Mouse (Mus musculus): ENCODE measurements around the gene Acyp1.
"Not testable (repeated sequence)": the region's sequence is repeated elsewhere in the genome, so short reads cannot be mapped to it uniquely, and the experiment has no call there.

The Acyp1 gene

GRCm38 (mm10) chr12:85284331-85284730, 3.9 kb downstream of the Acyp1 start:
- no peak for DNase-seq (ENCODE audit: low read depth, low spot score)

GRCm38 (mm10) chr12:85281756-85282155, 6.5 kb downstream of the Acyp1 start:
- not testable (repeated sequence) for DNase-seq (ENCODE audit: low read depth, low spot score)

GRCm38 (mm10) chr12:85280845-85281651, 7.2 kb downstream of the Acyp1 start:
- no peak for DNase-seq (ENCODE audit: low read depth, low spot score)

GRCm38 (mm10) chr12:85280105-85280844, 8.0 kb downstream of the Acyp1 start:
- DNase-seq (ENCODE audit: low read depth, low spot score), result peak; percentile 89

GRCm38 (mm10) chr12:85279396-85280080, 8.7 kb downstream of the Acyp1 start:
- DNase-seq (ENCODE audit: low read depth, low spot score), result no peak

GRCm38 (mm10) chr12:85278919-85279318, 9.3 kb downstream of the Acyp1 start:
- no peak for DNase-seq (ENCODE audit: low read depth, low spot score)

- no peak for DNase-seq (ENCODE audit: low read depth, low spot score)
These were observed 12.0 kb downstream of the Acyp1 start for GRCm38 (mm10) chr12:85276273-85276672.

GRCm38 (mm10) chr12:85273508-85273907, 14.7 kb downstream of the Acyp1 start:
- no peak for DNase-seq (ENCODE audit: low read depth, low spot score)

- no peak for DNase-seq (ENCODE audit: low read depth, low spot score)
These were observed 16.4 kb downstream of the Acyp1 start for GRCm38 (mm10) chr12:85271843-85272206.

- no peak for DNase-seq (ENCODE audit: low read depth, low spot score)
These were observed 17.0 kb downstream of the Acyp1 start for GRCm38 (mm10) chr12:85271132-85271842.

- DNase-seq (ENCODE audit: low read depth, low spot score), result peak; percentile 75
These were observed 17.9 kb downstream of the Acyp1 start, which contains the start of gene Mlh3 for GRCm38 (mm10) chr12:85270319-85270718. Mlh3 (minus strand) TSS chr12:85270599.

GRCm38 (mm10) chr12:85269821-85270220, 18.4 kb downstream of the Acyp1 start:
- DNase-seq (ENCODE audit: low read depth, low spot score), result no peak

GRCm38 (mm10) chr12:85266248-85266647, 22.0 kb downstream of the Acyp1 start:
- no peak for DNase-seq (ENCODE audit: low read depth, low spot score)

GRCm38 (mm10) chr12:85264940-85265339, 23.3 kb downstream of the Acyp1 start:
- DNase-seq (ENCODE audit: low read depth, low spot score), result no peak

- DNase-seq (ENCODE audit: low read depth, low spot score), result no peak
These were observed 23.7 kb downstream of the Acyp1 start for GRCm38 (mm10) chr12:85264531-85264930.

GRCm38 (mm10) chr12:85263190-85263589, 25.0 kb downstream of the Acyp1 start:
- DNase-seq (ENCODE audit: low read depth, low spot score), result no peak

- no peak for DNase-seq (ENCODE audit: low read depth, low spot score)
These were observed 25.7 kb downstream of the Acyp1 start for GRCm38 (mm10) chr12:85262489-85262888.

GRCm38 (mm10) chr12:85257008-85257639, 31.1 kb downstream of the Acyp1 start:
- no peak for DNase-seq (ENCODE audit: low read depth, low spot score)

GRCm38 (mm10) chr12:85256074-85256751, 32.0 kb downstream of the Acyp1 start:
- DNase-seq (ENCODE audit: low read depth, low spot score), result no peak

GRCm38 (mm10) chr12:85252083-85252482, 36.2 kb downstream of the Acyp1 start:
- no peak for DNase-seq (ENCODE audit: low read depth, low spot score)

- DNase-seq (ENCODE audit: low read depth, low spot score), result no peak
These were observed 50.7 kb downstream of the Acyp1 start for GRCm38 (mm10) chr12:85237553-85237952.

Measured in brain, embryonic 18.5 days (tissue).